Mouse (Mus musculus) CD8-positive naive resting alpha-beta T cell, adult 2 months (primary cell): ENCODE measurements around the gene Tmem176a.

ENCODE experiments used
- DNase-seq, 2 experiments: peaks; one replicate each; pipeline ENCODE4 v3.0.0; 2022; ENCODE audit warnings: low read depth in 2 of 2, low spot score in 2 of 2

Tmem176a gene

DNA sequence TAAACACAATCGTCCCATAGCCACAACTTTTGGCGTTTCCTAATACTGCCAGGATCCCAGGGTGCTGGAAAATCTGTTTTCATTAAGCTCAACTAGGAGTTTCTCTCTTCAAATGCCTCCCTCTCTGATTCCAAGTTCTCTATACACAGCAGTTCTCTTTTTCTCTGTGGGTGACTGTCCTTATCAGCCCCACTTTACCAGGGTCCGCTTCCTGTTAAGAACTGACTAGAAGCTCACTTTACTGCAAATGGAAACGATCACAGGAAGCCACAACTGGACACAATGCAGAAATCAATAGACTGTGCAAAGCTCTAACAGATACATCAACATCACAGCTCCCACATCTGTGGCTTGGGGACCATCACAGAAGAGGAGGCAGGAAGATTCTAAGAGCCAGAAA is 53.5 kb downstream of the Tmem176a start:
- DNase-seq = no peak

DNA sequence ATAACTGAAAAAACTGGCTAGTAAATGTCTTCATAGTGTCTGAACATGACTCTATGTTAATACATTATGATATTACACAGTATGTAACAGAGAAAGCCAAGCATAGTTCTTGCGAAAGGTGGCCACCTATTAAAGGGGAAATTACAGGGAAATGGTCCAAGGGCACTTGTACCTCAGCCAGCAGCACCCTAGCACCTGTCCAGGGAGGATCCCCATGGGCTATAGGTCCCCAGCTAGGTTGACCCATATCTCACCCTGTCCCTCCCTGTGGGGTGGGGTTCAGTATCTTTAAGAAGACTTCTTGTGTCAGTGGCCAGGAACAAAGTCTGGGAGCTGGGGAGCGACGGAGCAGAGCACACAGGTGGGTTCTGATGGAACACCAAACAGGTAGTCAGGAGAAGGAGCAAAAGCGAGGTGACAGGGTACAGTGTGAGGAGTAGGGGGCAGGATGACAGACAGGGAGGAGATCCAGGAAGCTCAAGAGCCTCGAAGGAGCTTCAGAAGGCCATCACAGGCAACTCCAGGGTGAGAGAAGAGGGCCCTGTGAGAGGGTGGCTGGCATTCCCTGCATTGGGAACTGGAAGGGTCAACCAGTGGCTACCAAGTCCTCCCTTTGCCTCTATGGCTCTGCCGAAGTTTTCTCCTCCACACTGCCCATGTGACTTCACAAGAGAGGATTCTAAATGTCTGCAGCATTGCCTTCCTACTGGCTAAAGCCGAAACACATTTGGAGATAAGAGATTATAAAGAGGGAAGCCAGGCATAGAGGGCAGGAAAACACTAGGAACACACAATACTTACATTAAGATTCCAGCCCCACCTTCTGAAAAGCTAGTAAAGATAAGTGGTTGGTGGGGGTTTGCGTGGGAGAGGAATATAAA is 54.5 kb downstream of the Tmem176a start:
- DNase-seq = no peak

DNA sequence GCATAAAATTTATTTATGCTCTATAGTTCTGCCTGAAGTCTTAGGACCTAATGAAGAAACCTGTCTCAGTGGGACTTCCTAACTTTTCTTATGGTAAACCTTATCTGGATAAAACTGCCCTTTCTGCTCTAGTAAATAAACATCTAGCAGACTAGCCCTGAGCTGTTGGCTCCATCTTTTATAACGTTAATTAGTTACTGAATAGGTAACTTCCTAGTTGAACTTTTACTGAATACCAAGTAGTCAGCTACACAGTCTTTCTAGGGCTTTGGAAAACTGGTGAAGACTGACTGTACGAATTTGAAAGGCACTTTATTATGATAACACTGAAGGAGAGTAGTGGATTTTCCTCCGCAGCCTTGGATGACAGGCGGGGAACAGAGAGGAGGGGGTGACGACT is 55.2 kb downstream of the Tmem176a start:
- DNase-seq = no peak
